Mouse (Mus musculus): ENCODE results near the gene Igfn1.

Igfn1 gene

DNA sequence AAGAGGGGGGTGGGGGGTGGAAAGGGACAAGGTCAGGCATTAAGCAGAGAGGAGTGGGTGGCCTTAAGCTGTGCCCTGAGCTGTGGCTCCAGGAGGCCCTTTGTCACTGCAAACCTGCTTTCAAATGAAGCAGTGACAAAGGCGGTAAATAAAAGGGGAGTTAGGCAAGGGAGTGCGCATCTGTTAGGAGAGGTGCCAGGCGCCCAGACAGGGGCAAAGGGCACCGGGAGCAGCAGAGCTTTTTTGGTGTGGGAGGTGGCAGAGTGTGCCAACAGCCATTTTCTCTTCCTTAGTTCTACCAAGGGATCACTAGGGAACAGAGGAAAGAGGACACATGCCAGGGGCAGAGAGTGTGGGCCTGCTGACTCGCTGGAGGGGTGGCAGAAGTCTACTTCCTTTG is 88.9 kb downstream of the Igfn1 start:
- Histone ChIP-seq H3K4me1 (replicated peaks; ENCODE audit: low read depth, low read length) (peaks cover 12% of the 10 kb centered on the region), H3K9me3 (ENCODE audit: low read length) (no peaks in the 10 kb centered on the region), H3K4me3 (replicated peaks; ENCODE audit: low read length) (no peak overlapping the region), H3K27me3 (ENCODE audit: insufficient read depth, low read length) (peaks cover 85% of the 10 kb centered on the region), H3K36me3 (ENCODE audit: insufficient read depth, low read length) (no peaks in the 10 kb centered on the region)
- no peak for TF ChIP-seq CTCF (conservative IDR thresholded peaks at IDR 0.05; ENCODE audit: low read length)

GRCm38 (mm10) chr1:135916486-135917058 is 89.6 kb downstream of the Igfn1 start:
- no peak for TF ChIP-seq POU5F1 (IDR thresholded peaks at IDR 0.05; ENCODE audit: borderline replicate concordance, low read length)
- no peak for TF ChIP-seq CTCF (conservative IDR thresholded peaks at IDR 0.05; ENCODE audit: low read length)
- no peak for TF ChIP-seq NANOG (IDR thresholded peaks at IDR 0.05; ENCODE audit: borderline replicate concordance, low read length)
- Histone ChIP-seq H3K27me3 (ENCODE audit: insufficient read depth, low read length) (peaks cover 84% of the 10 kb centered on the region), H3K9me3 (ENCODE audit: low read length) (no peaks in the 10 kb centered on the region), H3K4me3 (replicated peaks; ENCODE audit: low read length) (no peak overlapping the region), H3K36me3 (ENCODE audit: insufficient read depth, low read length) (no peaks in the 10 kb centered on the region), H3K4me1 (replicated peaks; ENCODE audit: low read depth, low read length) (peaks cover 12% of the 10 kb centered on the region)

GRCm38 (mm10) chr1:135913657-135914056 is 92.5 kb downstream of the Igfn1 start:
- no peak overlapping the region for H3K4me3 ChIP-seq (replicated peaks; ENCODE audit: low read length)
- H3K9me3 ChIP-seq (ENCODE audit: low read length): no peaks in the 10 kb centered on the region
- H3K4me1 ChIP-seq (replicated peaks; ENCODE audit: low read depth, low read length): peaks cover 6% of the 10 kb centered on the region
- H3K27me3 ChIP-seq (ENCODE audit: insufficient read depth, low read length): peaks cover 85% of the 10 kb centered on the region
- no peaks in the 10 kb centered on the region for H3K36me3 ChIP-seq (ENCODE audit: insufficient read depth, low read length)
- TF ChIP-seq CTCF (conservative IDR thresholded peaks at IDR 0.05; ENCODE audit: low read length): no peak
- no peak for TF ChIP-seq POU5F1 (IDR thresholded peaks at IDR 0.05; ENCODE audit: borderline replicate concordance, low read length)
- TF ChIP-seq NANOG (IDR thresholded peaks at IDR 0.05; ENCODE audit: borderline replicate concordance, low read length): no peak

- H3K27me3 ChIP-seq (ENCODE audit: insufficient read depth, low read length): peaks cover 64% of the 10 kb centered on the region
- no peak overlapping the region for H3K4me3 ChIP-seq (replicated peaks; ENCODE audit: low read length)
- H3K4me1 ChIP-seq (replicated peaks; ENCODE audit: low read depth, low read length): no peaks in the 10 kb centered on the region
- TF ChIP-seq NANOG (IDR thresholded peaks at IDR 0.05; ENCODE audit: borderline replicate concordance, low read length): no peak
- TF ChIP-seq CTCF (conservative IDR thresholded peaks at IDR 0.05; ENCODE audit: low read length): no peak
- no peak for TF ChIP-seq POU5F1 (IDR thresholded peaks at IDR 0.05; ENCODE audit: borderline replicate concordance, low read length)
- H3K36me3 ChIP-seq (ENCODE audit: insufficient read depth, low read length): no peaks in the 10 kb centered on the region
- H3K9me3 ChIP-seq (ENCODE audit: low read length): no peaks in the 10 kb centered on the region
Observed at GRCm38 (mm10) chr1:135909381-135909780, 96.8 kb downstream of the Igfn1 start.

- no peaks in the 10 kb centered on the region for H3K36me3 ChIP-seq (ENCODE audit: insufficient read depth, low read length)
Observed at GRCm38 (mm10) chr1:135906736-135907135, 99.4 kb downstream of the Igfn1 start.

More at GRCm38 (mm10) chr1:135906736-135907135, 99.4 kb downstream of the Igfn1 start:
- Histone ChIP-seq H3K4me3 (replicated peaks; ENCODE audit: low read length) (no peak overlapping the region), H3K4me1 (replicated peaks; ENCODE audit: low read depth, low read length) (no peaks in the 10 kb centered on the region), H3K27me3 (ENCODE audit: insufficient read depth, low read length) (peaks cover 62% of the 10 kb centered on the region), H3K9me3 (ENCODE audit: low read length) (no peaks in the 10 kb centered on the region)
- TF ChIP-seq POU5F1 (IDR thresholded peaks at IDR 0.05; ENCODE audit: borderline replicate concordance, low read length) (no peak), NANOG (IDR thresholded peaks at IDR 0.05; ENCODE audit: borderline replicate concordance, low read length) (no peak), CTCF (conservative IDR thresholded peaks at IDR 0.05; ENCODE audit: low read length) (no peak)
